Mouse (Mus musculus) CH12.LX (cell line): ENCODE results near the gene Atp2c2.

Experiments
- CHD2 ChIP-seq: IDR thresholded peaks from 2 replicates; pipeline ENCODE4 v1.6.1; 2011; ENCODE audit warnings: low read length, improper control_type of control experiment
- CTCF ChIP-seq, 2 experiments: IDR thresholded peaks in 1 of 2; conservative IDR thresholded peaks in 1 of 2; 2 replicates each; pipeline ENCODE4 v1.5.1; 2011 to 2012; ENCODE audit warnings: low read depth in 2 of 2, low read length in 2 of 2, improper control_type of control experiment in 1 of 2, inconsistent platforms in 1 of 2, mild to moderate bottlenecking in 1 of 2, moderate library complexity in 1 of 2
- EP300 ChIP-seq: IDR thresholded peaks from 2 replicates; pipeline ENCODE4 v1.6.1; 2011; ENCODE audit warnings: low read length, improper control_type of control experiment
- GABPA ChIP-seq: IDR thresholded peaks from 2 replicates; pipeline ENCODE4 v1.6.1; 2012; ENCODE audit warnings: low read depth, low read length, improper control_type of control experiment, inconsistent platforms; ENCODE audit not compliant: insufficient replicate concordance
- JUND ChIP-seq: conservative IDR thresholded peaks from 2 replicates; pipeline ENCODE4 v1.6.1; 2011; ENCODE audit warnings: low read depth, low read length, improper control_type of control experiment
- MAFK ChIP-seq: IDR thresholded peaks from 2 replicates; pipeline ENCODE4 v1.6.1; 2011; ENCODE audit warnings: low read length, improper control_type of control experiment; ENCODE audit not compliant: insufficient replicate concordance
- MAX ChIP-seq: IDR thresholded peaks from 2 replicates; pipeline ENCODE4 v1.6.1; 2011; ENCODE audit warnings: low read length, improper control_type of control experiment
- PAX5 ChIP-seq: IDR thresholded peaks from 2 replicates; pipeline ENCODE4 v1.6.1; 2012; ENCODE audit warnings: low read length, inconsistent platforms, mixed read lengths
- POLR2A ChIP-seq: IDR thresholded peaks from 2 replicates; pipeline ENCODE4 v1.6.1; 2011; ENCODE audit warnings: low read depth, mild to moderate bottlenecking, improper control_type of control experiment, low read length
- RAD21 ChIP-seq: IDR thresholded peaks from 2 replicates; pipeline ENCODE4 v1.6.1; 2011; ENCODE audit warnings: low read depth, mild to moderate bottlenecking, low read length, improper control_type of control experiment, moderate library complexity
- SMC3 ChIP-seq: IDR thresholded peaks from 2 replicates; pipeline ENCODE4 v1.6.1; 2011; ENCODE audit warnings: low read depth, low read length, improper control_type of control experiment
- TCF12 ChIP-seq: IDR thresholded peaks from 2 replicates; pipeline ENCODE4 v1.6.1; 2014; ENCODE audit warnings: low read depth, mild to moderate bottlenecking, inconsistent platforms, low read length, improper control_type of control experiment
- UBTF ChIP-seq: IDR thresholded peaks from 2 replicates; pipeline ENCODE4 v1.6.1; 2012; ENCODE audit warnings: low read depth, mild to moderate bottlenecking, inconsistent platforms, low read length, improper control_type of control experiment, moderate library complexity
- USF2 ChIP-seq: conservative IDR thresholded peaks from 2 replicates; pipeline ENCODE4 v1.6.1; 2011; ENCODE audit warnings: low read depth, low read length, improper control_type of control experiment

DNA sequence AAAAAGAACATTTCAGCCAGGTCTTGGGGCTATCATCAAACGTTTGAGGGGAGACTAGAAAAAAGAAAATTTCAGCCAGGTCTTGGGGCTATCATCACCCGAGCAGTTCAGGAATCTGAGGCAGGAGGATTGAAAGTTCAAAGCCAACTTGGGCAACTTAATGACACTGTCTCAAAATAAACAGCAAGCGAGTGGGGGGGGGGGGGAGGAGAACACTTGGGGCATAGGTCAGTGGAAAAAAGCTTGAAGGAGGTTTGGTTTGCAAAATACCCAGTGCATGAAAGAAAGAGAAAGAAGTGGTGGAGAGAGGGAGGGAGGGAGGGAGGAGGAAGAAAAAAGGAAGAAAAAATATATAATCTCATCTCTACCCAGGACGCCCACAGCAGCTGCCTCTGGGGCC is 87.5 kb downstream of the Atp2c2 start:
- TF ChIP-seq CTCF (conservative IDR thresholded peaks at IDR 0.05 in 1 of 2, IDR thresholded peaks at IDR 0.05 in 1 of 2; ENCODE audit: low read depth in 2 of 2, low read length in 2 of 2) (no peak), USF2 (no peak), TCF12 (no peak), RAD21 (no peak), SMC3 (no peak), EP300 (no peak), JUND (no peak), UBTF (no peak), MAFK (no peak), GABPA (no peak), POLR2A (no peak), MAX (no peak), CHD2 (no peak), PAX5 (no peak)
